In genomic region chr5:147017526-147017925, GRCm38 (mm10) we compare ENCODE assay signal across 26 mouse cellular contexts. TPM values are rescaled to one million over a fixed set of nuclear protein-coding genes. Genes with fewer than 3 reads are reported as not detected.
DNase-seq lines count a peak whose midpoint lies in the region; ATAC-seq and TF ChIP-seq lines count a peak whose summit lies in the region.
"Had no signal": no experiment of that assay in that cellular context is flagged by ENCODE, and none has a peak within 500 bp of the region (broad histone marks: within the 10 kb centered on the region; RNA-seq: fewer than 3 reads in every experiment).

No protein-coding gene starts in this region.

- 59% methylated on average over 11 of the region's 11 CpGs for WGBS in intestine, embryonic 15.5 days
- 32% methylated on average over 11 of the region's 11 CpGs for WGBS in intestine, postnatal 0 days
- WGBS in kidney, embryonic 16.5 days: 73% methylated on average over 11 of the region's 11 CpGs
- WGBS in stomach, postnatal 0 days: 48% methylated on average over 11 of the region's 11 CpGs

- H3K9me3 ChIP-seq in intestine, embryonic 15.5 days: no peaks in the 10 kb centered on the region
- no peaks in the 10 kb centered on the region for H3K9me3 ChIP-seq in intestine, postnatal 0 days (ENCODE audit: control insufficient read depth)
- no peaks in the 10 kb centered on the region for H3K9me3 ChIP-seq in kidney, embryonic 16.5 days (ENCODE audit: low read length)
- H3K9me3 ChIP-seq in stomach, postnatal 0 days (ENCODE audit: control insufficient read depth, low read length): no peaks in the 10 kb centered on the region
- H3K9me3 ChIP-seq: embryonic facial prominence, embryonic 12.5 days; hindbrain, embryonic 13.5 days; liver, embryonic 13.5 days had no signal

- H3K4me1 ChIP-seq in intestine, embryonic 15.5 days (replicated peaks): 0 out of 2 replicates have a peak, but pooled peaks cover 2% of the 10 kb centered on the region
- H3K4me1 ChIP-seq in intestine, postnatal 0 days (replicated peaks; ENCODE audit: control insufficient read depth, insufficient read depth, low read length): no peaks in the 10 kb centered on the region
- H3K4me1 ChIP-seq in kidney, embryonic 16.5 days (ENCODE audit: insufficient read depth, low read length): peaks cover 4% of the 10 kb centered on the region; the same call in 1 of the 2 replicates
- no peaks in the 10 kb centered on the region for H3K4me1 ChIP-seq in stomach, postnatal 0 days (replicated peaks; ENCODE audit: control insufficient read depth, insufficient read depth)

- H3K27ac ChIP-seq in intestine, embryonic 15.5 days: no peak overlapping the region
- no peak overlapping the region for H3K27ac ChIP-seq in intestine, postnatal 0 days (ENCODE audit: low read depth, low read length)
- H3K27ac ChIP-seq in kidney, embryonic 16.5 days (ENCODE audit: low read length): no peak overlapping the region
- H3K27ac ChIP-seq in stomach, postnatal 0 days (replicated peaks): no peak overlapping the region
- H3K27ac ChIP-seq: embryonic facial prominence, embryonic 12.5 days; hindbrain, embryonic 13.5 days; liver, embryonic 13.5 days had no signal

- H3K9ac ChIP-seq in intestine, embryonic 15.5 days: no peak overlapping the region
- H3K9ac ChIP-seq in intestine, postnatal 0 days (ENCODE audit: low read depth, low read length): no peak overlapping the region
- H3K9ac ChIP-seq in kidney, embryonic 16.5 days (replicated peaks; ENCODE audit: low read length): no peak overlapping the region
- H3K9ac ChIP-seq in stomach, postnatal 0 days (ENCODE audit: low read length): no peak overlapping the region
- H3K9ac ChIP-seq: embryonic facial prominence, embryonic 12.5 days; hindbrain, embryonic 13.5 days; liver, embryonic 13.5 days had no signal

- peak; percentile 70 for DNase-seq in kidney, adult 9 months
- peak; percentile 51 to 60 for DNase-seq in kidney, postnatal 36 days
- peak; percentile 49 for DNase-seq in stomach, postnatal 0 days (ENCODE audit: low spot score)
- no peak for DNase-seq in cerebellum, adult 9-10 months
- no peak for DNase-seq in adrenal gland, adult 8-10 months
- DNase-seq: adrenal gland, postnatal 10 days; cerebellum, adult 9-11 months; embryo, embryonic 11 days; gastrocnemius, postnatal 14 days; heart, postnatal 4 days; layer of hippocampus, adult 9-11 months; liver, embryonic 13.5 days; lung, postnatal 36 days; right cerebral cortex, postnatal 25 days; thymus, adult 18-20 months; thymus, postnatal 36 days had no signal

- H3K4me2 ChIP-seq in intestine, embryonic 15.5 days (replicated peaks): no peak overlapping the region
- no peak overlapping the region for H3K4me2 ChIP-seq in intestine, postnatal 0 days (replicated peaks; ENCODE audit: low read depth)
- H3K4me2 ChIP-seq in kidney, embryonic 16.5 days (replicated peaks; ENCODE audit: low read depth, low read length): no peak overlapping the region
- no peak overlapping the region for H3K4me2 ChIP-seq in stomach, postnatal 0 days (replicated peaks; ENCODE audit: low read depth)
- H3K4me2 ChIP-seq: embryonic facial prominence, embryonic 12.5 days; heart, embryonic 11.5 days; hindbrain, embryonic 13.5 days; liver, embryonic 13.5 days; midbrain, embryonic 11.5 days had no signal

- no peaks in the 10 kb centered on the region for H3K27me3 ChIP-seq in intestine, embryonic 15.5 days (replicated peaks)
- H3K27me3 ChIP-seq in intestine, postnatal 0 days (replicated peaks; ENCODE audit: control insufficient read depth, insufficient read depth, low read length): no peaks in the 10 kb centered on the region
- no peaks in the 10 kb centered on the region for H3K27me3 ChIP-seq in kidney, embryonic 16.5 days (ENCODE audit: insufficient read depth, low read length)
- no peaks in the 10 kb centered on the region for H3K27me3 ChIP-seq in stomach, postnatal 0 days (ENCODE audit: control insufficient read depth, insufficient read depth, low read length)
- H3K27me3 ChIP-seq: CH12.LX; embryonic facial prominence, embryonic 12.5 days; hindbrain, embryonic 13.5 days; liver, embryonic 13.5 days had no signal

- peak; percentile 62 for ATAC-seq in intestine, embryonic 15.5 days
- ATAC-seq in intestine, postnatal 0 days: no peak
- no peak for ATAC-seq in kidney, embryonic 16.5 days (ENCODE audit: low FRiP score, low TSS enrichment)
- ATAC-seq in stomach, postnatal 0 days (ENCODE audit: low FRiP score, low TSS enrichment): peak; percentile 35; the same call in 1 of the 2 replicates
- ATAC-seq: forebrain, embryonic 14.5 days; midbrain, embryonic 16.5 days had no signal

- TF ChIP-seq CTCF in intestine, postnatal 0 days (IDR thresholded peaks at IDR 0.05; ENCODE audit: low read depth): no peak
- no peak for TF ChIP-seq CTCF in stomach, postnatal 0 days (IDR thresholded peaks at IDR 0.05; ENCODE audit: low read depth)

- no peak overlapping the region for H3K4me3 ChIP-seq in intestine, embryonic 15.5 days (replicated peaks)
- H3K4me3 ChIP-seq in intestine, postnatal 0 days (ENCODE audit: low read depth, low read length): no peak overlapping the region
- H3K4me3 ChIP-seq in kidney, embryonic 16.5 days (ENCODE audit: low read length): no peak overlapping the region
- H3K4me3 ChIP-seq in stomach, postnatal 0 days (ENCODE audit: low read depth, low read length): no peak overlapping the region
- H3K4me3 ChIP-seq: embryonic facial prominence, embryonic 12.5 days; hindbrain, embryonic 13.5 days; liver, embryonic 13.5 days had no signal

- H3K36me3 ChIP-seq in intestine, embryonic 15.5 days: peaks cover 13% of the 10 kb centered on the region; the same call in 1 of the 2 replicates
- peaks cover 39% of the 10 kb centered on the region for H3K36me3 ChIP-seq in intestine, postnatal 0 days (ENCODE audit: control insufficient read depth, insufficient read depth)
- H3K36me3 ChIP-seq in kidney, embryonic 16.5 days (ENCODE audit: insufficient read depth, low read length): peaks cover 22% of the 10 kb centered on the region
- H3K36me3 ChIP-seq in stomach, postnatal 0 days (ENCODE audit: control insufficient read depth, insufficient read depth, low read length): peaks cover 16% of the 10 kb centered on the region

- no peak for TF ChIP-seq EP300 in stomach, postnatal 0 days (optimal IDR thresholded peaks at IDR 0.05)

RNA-seq across cellular contexts. Expression of gene Mtif3, which starts 53.9 kb away (rescaled TPM):
- 27.8 and 28.3 TPM in 2 replicates for polyA plus RNA-seq in intestine, embryonic 15.5 days (2015; fragmentation: Nextera tagmentation; extraction: Ambion mirVana)
- polyA plus RNA-seq in intestine, postnatal 0 days (2015; fragmentation: Nextera tagmentation; extraction: Ambion mirVana): 29.9 and 32.3 TPM in 2 replicates
- polyA plus RNA-seq in kidney, embryonic 16.5 days (2015; fragmentation: Nextera tagmentation; extraction: Ambion mirVana): 23.1 and 26.0 TPM in 2 replicates
- polyA plus RNA-seq in stomach, postnatal 0 days (2015; fragmentation: Nextera tagmentation; extraction: Ambion mirVana): 21.0 and 25.0 TPM in 2 replicates
- 10 to 100 TPM; 30.6 to 38.0 (median 34.2) TPM for total RNA-seq in adrenal gland, adult 8-10 months (2022)

RNA-seq across cellular contexts. Expression of gene Lnx2, which starts 58.9 kb away (rescaled TPM):
- 13.3 and 15.0 TPM in 2 replicates for polyA plus RNA-seq in intestine, embryonic 15.5 days (2015; fragmentation: Nextera tagmentation; extraction: Ambion mirVana)
- 9.7 and 10.2 TPM in 2 replicates for polyA plus RNA-seq in intestine, postnatal 0 days (2015; fragmentation: Nextera tagmentation; extraction: Ambion mirVana)
- polyA plus RNA-seq in kidney, embryonic 16.5 days (2015; fragmentation: Nextera tagmentation; extraction: Ambion mirVana): 16.0 and 17.9 TPM in 2 replicates
- 9.3 and 10.8 TPM in 2 replicates for polyA plus RNA-seq in stomach, postnatal 0 days (2015; fragmentation: Nextera tagmentation; extraction: Ambion mirVana)
- total RNA-seq in adrenal gland, adult 8-10 months (2022): 10 to 100 TPM; 10.1 to 14.4 (median 12.9) TPM

RNA-seq across cellular contexts. Expression of gene Polr1d, which starts 59.3 kb away (rescaled TPM):
- polyA plus RNA-seq in intestine, embryonic 15.5 days (2015; fragmentation: Nextera tagmentation; extraction: Ambion mirVana): 151 and 155 TPM in 2 replicates
- polyA plus RNA-seq in intestine, postnatal 0 days (2015; fragmentation: Nextera tagmentation; extraction: Ambion mirVana): 116 and 118 TPM in 2 replicates
- 137 and 142 TPM in 2 replicates for polyA plus RNA-seq in kidney, embryonic 16.5 days (2015; fragmentation: Nextera tagmentation; extraction: Ambion mirVana)
- 150 TPM in 2 replicates for polyA plus RNA-seq in stomach, postnatal 0 days (2015; fragmentation: Nextera tagmentation; extraction: Ambion mirVana)
- 100 to 1,000 TPM in 2 of 4 experiments, 10 to 100 TPM in 2; 96.7 to 117 (median 108) TPM for total RNA-seq in adrenal gland, adult 8-10 months (2022)

Comparison
In these comparisons a context has a peak if more than half of its experiments do, and no peak if none do; other contexts are left out.
1. ATAC-seq: peak in intestine, embryonic 15.5 days (single experiment) and stomach, postnatal 0 days (single experiment); none in intestine, postnatal 0 days (single experiment) and kidney, embryonic 16.5 days (single experiment).
2. DNase-seq: peak in kidney, adult 9 months (single experiment), kidney, postnatal 36 days (2 of 2) and stomach, postnatal 0 days (single experiment); none in cerebellum, adult 9-10 months (single experiment) and adrenal gland, adult 8-10 months (single experiment).